Mouse (Mus musculus) erythroblast, embryonic 14.5 days (primary cell): Measurements from ENCODE around the gene Rln3. TPM values are rescaled to one million over a fixed set of nuclear protein-coding genes. Genes with fewer than 3 reads are reported as not detected.

Experiments used
- H3K27me3 ChIP-seq: 2 replicates; pipeline ENCODE4 v1.6.1; 2012; ENCODE audit warnings: inconsistent platforms; ENCODE audit not compliant: control insufficient read depth
- H3K36me3 ChIP-seq: 2 replicates; pipeline ENCODE4 v1.6.1; 2012; ENCODE audit warnings: mild to moderate bottlenecking, inconsistent platforms; ENCODE audit not compliant: control insufficient read depth
- H3K4me1 ChIP-seq: 2 replicates; pipeline ENCODE4 v1.6.1; 2012; ENCODE audit warnings: inconsistent platforms; ENCODE audit not compliant: control insufficient read depth
- H3K4me3 ChIP-seq: replicated peaks from 2 replicates; pipeline ENCODE3; 2012; ENCODE audit warnings: moderate library complexity, mild to moderate bottlenecking, inconsistent platforms
- H3K9me3 ChIP-seq: 2 replicates; pipeline ENCODE4 v1.6.1; 2012; ENCODE audit warnings: low read length, inconsistent platforms, mixed read lengths; ENCODE audit not compliant: control insufficient read depth
- GATA1 ChIP-seq: IDR thresholded peaks from 2 replicates; pipeline ENCODE4 v1.6.1; 2012; ENCODE audit warnings: low read length, inconsistent platforms, mixed read lengths
- TAL1 ChIP-seq: IDR thresholded peaks from 3 replicates; pipeline ENCODE4 v1.6.1; 2012; ENCODE audit warnings: low read length, inconsistent platforms, mixed read lengths
- polyA plus RNA-seq: library from polyadenylated mRNA; stranded (reverse); fragments of >175 nt; gene quantifications from 2 replicates; pipeline ENCODE4 v1.2.3, GENCODE M21; 2012

Rln3 gene
- polyA plus RNA-seq, 1 experiment = not detected

GRCm38 (mm10) chr8:84032777-84033176 is 12.0 kb downstream of the Rln3 start:
- Histone ChIP-seq H3K36me3 (no peaks in the 10 kb centered on the region), H3K27me3 (peaks cover 12% of the 10 kb centered on the region), H3K4me3 (no peak overlapping the region), H3K4me1 (no peaks in the 10 kb centered on the region), H3K9me3 (no peaks in the 10 kb centered on the region)
- TF ChIP-seq GATA1 = no peak
- no peak for TF ChIP-seq TAL1

- peaks cover 9% of the 10 kb centered on the region for H3K4me1 ChIP-seq
- no peaks in the 10 kb centered on the region for H3K9me3 ChIP-seq
- H3K4me3 ChIP-seq = no peak overlapping the region
- H3K36me3 ChIP-seq = no peaks in the 10 kb centered on the region
- TF ChIP-seq GATA1 (no peak), TAL1 (no peak)
- peaks cover 45% of the 10 kb centered on the region for H3K27me3 ChIP-seq
These were observed 15.5 kb downstream of the Rln3 start for GRCm38 (mm10) chr8:84029272-84029671.

- Histone ChIP-seq H3K4me1 (peaks cover 9% of the 10 kb centered on the region), H3K36me3 (no peaks in the 10 kb centered on the region), H3K9me3 (no peaks in the 10 kb centered on the region), H3K4me3 (no peak overlapping the region), H3K27me3 (peaks cover 60% of the 10 kb centered on the region)
- TF ChIP-seq TAL1 (no peak), GATA1 (no peak)
These were observed 17.4 kb downstream of the Rln3 start for GRCm38 (mm10) chr8:84027449-84027848.

DNA sequence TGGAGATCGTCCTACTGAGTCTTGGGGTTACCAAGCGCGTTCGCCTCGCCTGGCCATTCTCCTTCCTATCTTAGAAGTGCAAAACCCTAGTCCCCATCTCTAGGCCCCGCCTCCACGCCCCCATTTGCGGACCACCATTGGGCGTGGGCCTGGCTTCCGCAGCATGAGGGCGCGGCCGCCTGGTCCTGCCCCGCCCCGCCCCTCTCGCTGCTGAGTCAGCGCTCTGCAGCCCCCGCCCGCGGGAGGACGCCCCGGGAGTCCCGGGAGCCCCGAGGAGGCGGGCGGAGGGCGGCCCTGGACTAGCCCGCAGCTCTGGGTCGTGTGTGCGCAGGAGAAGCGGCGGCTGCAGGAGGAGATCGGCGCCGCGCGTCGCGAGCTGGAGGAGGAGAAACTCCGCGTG is 18.9 kb downstream of the Rln3 start:
- H3K36me3 ChIP-seq = no peaks in the 10 kb centered on the region
- peaks cover 9% of the 10 kb centered on the region for H3K4me1 ChIP-seq
- H3K27me3 ChIP-seq = peaks cover 76% of the 10 kb centered on the region
- no peak overlapping the region for H3K4me3 ChIP-seq
- TF ChIP-seq GATA1 = no peak
- TF ChIP-seq TAL1 = no peak
- H3K9me3 ChIP-seq = no peaks in the 10 kb centered on the region

DNA sequence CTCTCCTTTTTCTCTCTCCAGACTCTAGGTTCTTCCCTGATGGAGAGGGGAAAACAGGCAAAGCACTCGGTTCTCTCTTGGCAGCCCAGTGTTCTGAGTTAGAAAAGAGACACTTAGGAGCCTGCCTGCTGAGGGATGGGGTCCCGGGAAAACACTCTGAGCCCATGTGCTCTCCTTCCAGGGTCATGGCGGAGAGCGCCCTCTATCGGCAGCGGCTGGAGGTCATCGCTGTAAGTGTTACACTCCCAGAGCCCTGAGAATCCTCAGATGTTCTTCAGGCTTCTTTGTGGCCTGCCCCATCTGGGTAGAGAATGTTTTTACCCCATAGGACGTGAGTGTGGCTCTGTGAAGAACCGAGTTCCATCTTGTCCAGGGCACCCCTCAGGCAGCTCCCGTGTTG is 20.6 kb downstream of the Rln3 start:
- no peak for TF ChIP-seq TAL1
- TF ChIP-seq GATA1 = no peak
- H3K9me3 ChIP-seq = no peaks in the 10 kb centered on the region
- peaks cover 81% of the 10 kb centered on the region for H3K27me3 ChIP-seq
- no peak overlapping the region for H3K4me3 ChIP-seq
- H3K4me1 ChIP-seq = peaks cover 9% of the 10 kb centered on the region
- no peaks in the 10 kb centered on the region for H3K36me3 ChIP-seq

- no peak for TF ChIP-seq GATA1
- TF ChIP-seq TAL1 = no peak
- H3K36me3 ChIP-seq = no peaks in the 10 kb centered on the region
- H3K4me1 ChIP-seq = peaks cover 9% of the 10 kb centered on the region
- H3K4me3 ChIP-seq = no peak overlapping the region
- H3K27me3 ChIP-seq = peaks cover 79% of the 10 kb centered on the region
- no peaks in the 10 kb centered on the region for H3K9me3 ChIP-seq
These were observed 21.2 kb downstream of the Rln3 start for GRCm38 (mm10) chr8:84023631-84024030.

- no peaks in the 10 kb centered on the region for H3K36me3 ChIP-seq
- no peaks in the 10 kb centered on the region for H3K9me3 ChIP-seq
- TF ChIP-seq TAL1 (no peak), GATA1 (no peak)
- H3K4me3 ChIP-seq = no peak overlapping the region
- H3K4me1 ChIP-seq = peaks cover 9% of the 10 kb centered on the region
- H3K27me3 ChIP-seq = peaks cover 73% of the 10 kb centered on the region
These were observed 21.7 kb downstream of the Rln3 start for GRCm38 (mm10) chr8:84023085-84023484.

DNA sequence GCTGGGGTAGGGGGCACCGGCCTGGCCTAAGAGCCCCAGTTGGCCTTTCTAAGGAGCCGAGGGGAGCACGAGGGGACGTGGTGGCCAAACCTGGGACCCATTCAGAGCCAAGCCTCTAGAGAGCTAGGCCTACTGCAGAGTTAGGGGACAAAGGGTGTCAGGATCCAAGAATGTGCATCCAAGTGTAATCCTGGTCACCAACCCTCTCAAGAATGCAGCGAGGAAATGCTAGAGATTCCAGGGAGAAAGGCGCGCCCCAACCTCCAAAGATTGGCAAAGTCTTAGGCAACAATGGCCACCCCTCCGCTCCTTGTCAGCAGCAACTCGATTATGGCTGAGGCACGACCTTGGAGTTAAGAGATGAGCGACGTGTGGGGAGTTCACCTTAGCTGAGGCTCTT is 23.2 kb downstream of the Rln3 start:
- peaks cover 9% of the 10 kb centered on the region for H3K4me1 ChIP-seq
- no peaks in the 10 kb centered on the region for H3K9me3 ChIP-seq
- H3K36me3 ChIP-seq = no peaks in the 10 kb centered on the region
- no peak for TF ChIP-seq TAL1
- TF ChIP-seq GATA1 = no peak
- peaks cover 58% of the 10 kb centered on the region for H3K27me3 ChIP-seq
- no peak overlapping the region for H3K4me3 ChIP-seq

DNA sequence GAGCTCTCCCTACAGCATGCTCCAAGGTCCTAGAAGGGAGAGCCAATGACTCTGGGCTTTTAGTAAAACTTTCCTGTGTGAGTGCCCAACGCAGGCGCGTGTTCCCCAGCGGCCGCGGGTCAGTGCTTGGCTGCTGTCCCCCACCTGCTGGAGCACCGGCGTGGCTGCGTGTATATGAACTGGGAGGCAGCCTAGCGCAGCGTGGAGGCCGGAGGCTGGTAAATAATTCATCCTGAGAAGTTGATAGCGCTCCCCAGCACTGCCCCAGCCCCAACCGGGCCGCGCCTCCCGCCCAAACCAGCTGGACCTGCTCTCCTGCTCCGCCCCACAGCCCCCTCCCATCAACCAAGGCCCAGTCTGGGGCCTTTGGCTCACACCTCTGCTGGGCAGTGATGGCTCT is 23.7 kb downstream of the Rln3 start, which contains the start of gene Palm3:
TSS of gene Palm3 (plus strand) at position 376 of the 400 bp plus-strand sequence.
- Histone ChIP-seq H3K36me3 (no peaks in the 10 kb centered on the region), H3K4me1 (peaks cover 5% of the 10 kb centered on the region), H3K27me3 (peaks cover 53% of the 10 kb centered on the region), H3K4me3 (no peak within 1 kb of the TSS), H3K9me3 (0 out of 2 replicates have a peak, but pooled peaks cover under 1% of the 10 kb centered on the region)
- no peak for TF ChIP-seq GATA1
- TF ChIP-seq TAL1 = no peak

DNA sequence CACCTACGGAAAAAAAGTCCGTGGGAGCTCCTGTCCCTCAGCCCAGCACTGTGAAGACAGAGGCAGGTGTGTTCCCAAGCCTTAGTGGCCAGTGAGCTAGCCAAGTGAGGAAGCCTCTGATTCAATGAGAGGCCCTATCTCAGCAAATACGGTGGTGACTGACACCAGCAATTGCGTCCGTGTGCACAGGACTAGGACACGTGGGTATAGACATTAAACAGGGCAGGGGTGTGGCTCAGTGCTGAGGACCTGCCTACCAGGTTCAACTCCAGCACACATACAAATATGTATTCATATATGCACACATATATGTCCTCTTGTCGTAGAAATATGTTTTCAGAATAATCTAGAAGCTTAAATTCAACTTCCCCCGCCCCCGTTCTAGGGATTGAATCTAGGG is 25.1 kb downstream of the Rln3 start:
- Histone ChIP-seq H3K4me1 (no peaks in the 10 kb centered on the region), H3K4me3 (no peak overlapping the region), H3K27me3 (peaks cover 42% of the 10 kb centered on the region), H3K36me3 (no peaks in the 10 kb centered on the region), H3K9me3 (peaks cover 4% of the 10 kb centered on the region; the same call in 1 of the 2 replicates)
- TF ChIP-seq GATA1 (no peak), TAL1 (no peak)
